Mouse (Mus musculus): ENCODE data around the gene Timm8a2. TPM values are rescaled to one million over a fixed set of nuclear protein-coding genes. Genes with fewer than 3 reads are reported as not detected.
"Not testable (repeated sequence)": the region's sequence is repeated elsewhere in the genome, so short reads cannot be mapped to it uniquely, and the experiment has no call there.

Timm8a2 gene
- polyA plus RNA-seq, 1 experiment from 2014 or later: not detected

DNA sequence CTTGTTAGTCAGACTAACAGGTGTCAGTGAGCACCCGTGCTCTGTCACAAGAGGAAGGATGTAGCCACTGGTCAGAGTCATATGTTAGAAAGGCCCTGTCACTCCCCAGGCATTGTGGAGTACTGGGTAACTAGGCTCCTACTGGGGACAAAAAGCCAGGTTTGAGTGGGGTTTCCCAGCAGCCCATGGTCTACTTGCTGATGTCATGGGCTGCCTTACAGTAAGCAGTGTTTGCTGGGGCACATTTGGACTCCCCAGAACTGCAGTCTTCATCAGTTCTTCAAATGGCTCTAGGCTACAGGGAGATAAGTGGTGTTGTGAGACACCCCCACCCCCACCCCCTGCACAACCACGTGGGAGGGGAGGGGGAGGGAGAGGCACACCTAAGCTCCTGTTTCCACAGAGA, 23.5 kb downstream of the Timm8a2 start:
- H3K4me3 ChIP-seq (ENCODE audit: low read depth, low read length): no peak overlapping the region
- no peaks in the 10 kb centered on the region for H3K9me3 ChIP-seq (replicated peaks; ENCODE audit: control insufficient read depth, low read length)
- H3K4me1 ChIP-seq (ENCODE audit: control insufficient read depth, insufficient read depth, low read length): no peaks in the 10 kb centered on the region; the same call in 1 of the 2 replicates
- no peak overlapping the region for H3K9ac ChIP-seq (ENCODE audit: low read depth, low read length)
- WGBS (ENCODE audit: insufficient replicate concordance): 31% methylated on average over 2 of the region's 2 CpGs
- H3K36me3 ChIP-seq (ENCODE audit: control insufficient read depth, insufficient read depth, low read length): no peaks in the 10 kb centered on the region
- no peak for ATAC-seq (replicated peaks; ENCODE audit: insufficient number of reproducible peaks, low FRiP score, low TSS enrichment)
- no peak overlapping the region for H3K4me2 ChIP-seq
- no peak overlapping the region for H3K27ac ChIP-seq (ENCODE audit: low read depth, low read length)
- peaks cover 8% of the 10 kb centered on the region; the same call in 1 of the 2 replicates for H3K27me3 ChIP-seq (ENCODE audit: control insufficient read depth, insufficient read depth, low read length)

DNA sequence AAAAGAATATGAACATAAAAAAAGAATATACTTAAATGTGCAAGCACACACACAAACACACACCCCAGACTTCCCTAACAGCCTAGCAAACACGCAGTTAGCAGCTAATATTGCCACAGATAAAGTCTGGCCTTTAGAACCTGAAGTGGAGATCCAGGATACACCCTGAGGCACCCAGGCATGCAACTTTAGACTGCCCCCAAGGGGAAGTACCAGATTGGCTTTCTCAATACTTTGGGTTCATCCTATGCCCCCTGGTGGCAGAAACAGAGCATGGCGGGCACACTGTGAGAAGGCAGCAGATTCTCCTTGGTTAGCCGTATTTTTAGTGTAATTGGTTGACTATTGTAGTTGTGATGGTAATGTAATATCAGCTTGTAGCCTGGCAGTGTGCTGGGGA, 26.2 kb downstream of the Timm8a2 start:
- Histone ChIP-seq H3K27ac (ENCODE audit: low read depth, low read length) (no peak overlapping the region), H3K27me3 (ENCODE audit: control insufficient read depth, insufficient read depth, low read length) (peaks cover 30% of the 10 kb centered on the region), H3K4me3 (ENCODE audit: low read depth, low read length) (no peak overlapping the region), H3K4me2 (no peak overlapping the region), H3K9ac (ENCODE audit: low read depth, low read length) (no peak overlapping the region), H3K4me1 (ENCODE audit: control insufficient read depth, insufficient read depth, low read length) (no peaks in the 10 kb centered on the region; the same call in 1 of the 2 replicates), H3K36me3 (ENCODE audit: control insufficient read depth, insufficient read depth, low read length) (no peaks in the 10 kb centered on the region), H3K9me3 (replicated peaks; ENCODE audit: control insufficient read depth, low read length) (no peaks in the 10 kb centered on the region)
- 12% methylated on average over 3 of the region's 3 CpGs for WGBS (ENCODE audit: insufficient replicate concordance)
- ATAC-seq (replicated peaks; ENCODE audit: insufficient number of reproducible peaks, low FRiP score, low TSS enrichment): no peak

DNA sequence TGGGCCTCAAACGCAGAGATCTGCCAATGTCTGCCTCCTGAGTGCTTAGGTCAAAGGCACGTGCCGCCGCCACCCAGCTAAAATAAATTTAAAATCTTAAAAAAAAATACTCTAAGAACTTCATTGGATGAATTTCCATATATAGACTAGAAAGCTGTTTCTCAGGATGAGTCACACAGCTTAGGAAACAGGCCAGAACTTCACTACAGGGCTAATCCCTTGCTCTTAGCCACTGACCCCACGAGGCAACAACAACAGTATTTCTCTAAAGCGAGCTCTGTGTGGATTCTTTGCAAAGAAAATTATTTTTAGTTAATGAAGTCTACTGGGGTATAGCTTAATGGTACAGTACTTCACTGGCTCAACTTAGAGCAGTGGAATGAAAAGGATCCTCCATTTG, 26.9 kb downstream of the Timm8a2 start:
- no peak for ATAC-seq (replicated peaks; ENCODE audit: insufficient number of reproducible peaks, low FRiP score, low TSS enrichment)
- 88% methylated on average over 6 of the region's 6 CpGs for WGBS (ENCODE audit: insufficient replicate concordance)
- peaks cover 37% of the 10 kb centered on the region for H3K27me3 ChIP-seq (ENCODE audit: control insufficient read depth, insufficient read depth, low read length)

DNA sequence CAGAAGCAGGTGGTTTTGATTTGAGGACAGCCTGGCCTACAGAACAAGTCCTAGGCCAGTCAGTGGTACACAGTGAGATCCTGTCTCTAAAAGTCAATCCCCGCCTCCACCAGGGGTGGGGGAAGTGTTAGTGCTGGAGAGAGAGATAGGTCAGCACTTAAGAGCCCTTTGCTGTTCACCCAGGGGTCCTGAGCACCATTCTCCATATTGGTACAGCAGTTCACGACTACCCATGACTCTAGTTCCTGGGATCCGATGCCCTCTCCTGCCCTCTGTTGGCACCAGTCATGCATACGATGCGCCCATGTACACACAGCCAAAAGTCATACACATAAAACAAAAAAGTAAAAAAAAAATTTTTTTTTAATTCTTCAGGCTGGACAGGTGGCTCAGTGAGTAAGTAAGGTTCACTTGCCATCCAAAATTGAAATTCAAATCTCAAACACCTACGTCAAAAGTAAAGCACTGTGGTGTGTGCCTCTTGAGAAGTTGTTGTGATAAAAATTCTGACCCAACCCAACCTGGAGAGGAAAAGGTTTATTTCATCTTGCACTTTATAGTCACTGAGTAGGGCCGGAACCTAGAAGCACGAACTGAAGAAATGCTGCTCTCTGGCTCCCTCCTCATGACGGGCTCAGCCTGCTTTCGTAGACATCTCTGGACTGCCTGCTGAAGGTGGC, 28.1 kb downstream of the Timm8a2 start:
- WGBS (ENCODE audit: insufficient replicate concordance): 75% methylated on average over 10 of the region's 10 CpGs
- Histone ChIP-seq H3K4me3 (ENCODE audit: low read depth, low read length) (no peak overlapping the region), H3K27ac (ENCODE audit: low read depth, low read length) (no peak overlapping the region), H3K9ac (ENCODE audit: low read depth, low read length) (no peak overlapping the region), H3K4me1 (ENCODE audit: control insufficient read depth, insufficient read depth, low read length) (no peaks in the 10 kb centered on the region; the same call in 1 of the 2 replicates), H3K36me3 (ENCODE audit: control insufficient read depth, insufficient read depth, low read length) (no peaks in the 10 kb centered on the region), H3K27me3 (ENCODE audit: control insufficient read depth, insufficient read depth, low read length) (peaks cover 49% of the 10 kb centered on the region), H3K4me2 (no peak overlapping the region), H3K9me3 (replicated peaks; ENCODE audit: control insufficient read depth, low read length) (no peaks in the 10 kb centered on the region)
- ATAC-seq (replicated peaks; ENCODE audit: insufficient number of reproducible peaks, low FRiP score, low TSS enrichment): no peak

More for the DNA sequence above, 26.9 kb downstream of the Timm8a2 start:
- H3K9me3 ChIP-seq (replicated peaks; ENCODE audit: control insufficient read depth, low read length): no peaks in the 10 kb centered on the region
- H3K36me3 ChIP-seq (ENCODE audit: control insufficient read depth, insufficient read depth, low read length): no peaks in the 10 kb centered on the region
- no peak overlapping the region for H3K27ac ChIP-seq (ENCODE audit: low read depth, low read length)
- H3K4me3 ChIP-seq (ENCODE audit: low read depth, low read length): no peak overlapping the region
- H3K4me1 ChIP-seq (ENCODE audit: control insufficient read depth, insufficient read depth, low read length): no peaks in the 10 kb centered on the region; the same call in 1 of the 2 replicates
- no peak overlapping the region for H3K9ac ChIP-seq (ENCODE audit: low read depth, low read length)
- H3K4me2 ChIP-seq: no peak overlapping the region

DNA sequence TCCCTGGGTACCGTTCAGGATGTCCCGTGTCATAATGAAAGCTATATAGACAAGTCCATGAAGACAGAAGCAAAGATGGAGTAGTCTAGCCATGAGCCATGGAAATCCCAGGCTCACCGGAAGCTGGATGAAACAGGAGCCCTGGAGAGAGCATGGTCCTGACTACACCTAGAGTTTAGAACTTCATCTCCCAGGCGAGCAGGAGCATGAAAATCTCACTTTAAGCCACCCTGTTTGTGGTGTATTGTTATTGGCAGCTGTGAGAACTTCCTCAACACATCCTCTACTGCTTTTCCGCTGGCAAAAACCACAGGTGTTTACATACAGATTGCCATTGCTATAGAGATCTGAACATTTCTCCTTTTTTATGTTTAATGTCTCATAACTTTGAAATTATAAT, 29.1 kb downstream of the Timm8a2 start:
- peaks cover 2% of the 10 kb centered on the region; the same call in 1 of the 2 replicates for H3K4me1 ChIP-seq (ENCODE audit: control insufficient read depth, insufficient read depth, low read length)
- H3K9me3 ChIP-seq (replicated peaks; ENCODE audit: control insufficient read depth, low read length): no peaks in the 10 kb centered on the region
- H3K9ac ChIP-seq (ENCODE audit: low read depth, low read length): no peak overlapping the region
- no peak overlapping the region for H3K27ac ChIP-seq (ENCODE audit: low read depth, low read length)
- no peak overlapping the region for H3K4me3 ChIP-seq (ENCODE audit: low read depth, low read length)
- no peaks in the 10 kb centered on the region for H3K36me3 ChIP-seq (ENCODE audit: control insufficient read depth, insufficient read depth, low read length)
- WGBS (ENCODE audit: insufficient replicate concordance): 77% methylated on average over 5 of the region's 5 CpGs
- peaks cover 52% of the 10 kb centered on the region for H3K27me3 ChIP-seq (ENCODE audit: control insufficient read depth, insufficient read depth, low read length)
- ATAC-seq (replicated peaks; ENCODE audit: insufficient number of reproducible peaks, low FRiP score, low TSS enrichment): no peak
- H3K4me2 ChIP-seq: no peak overlapping the region

DNA sequence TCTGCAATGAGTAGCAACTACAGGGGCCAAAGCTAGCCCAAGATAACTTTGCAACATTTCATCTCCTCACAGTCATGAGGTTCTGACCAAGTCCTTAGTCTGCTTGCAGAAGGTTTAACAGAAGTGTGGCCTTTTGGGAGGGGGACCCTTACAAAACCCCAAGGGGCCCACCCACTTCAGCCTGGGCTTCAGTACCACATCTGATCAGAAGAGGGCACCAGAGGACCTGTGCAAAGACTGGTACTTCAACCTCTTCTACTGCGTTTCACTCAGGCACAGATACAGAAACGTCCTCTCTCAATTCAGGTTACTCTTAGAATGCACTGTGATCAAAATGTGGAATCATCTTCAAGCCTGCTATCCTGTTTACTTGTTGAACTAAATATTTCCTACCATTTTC, 30.0 kb downstream of the Timm8a2 start:
- Histone ChIP-seq H3K9me3 (replicated peaks; ENCODE audit: control insufficient read depth, low read length) (no peaks in the 10 kb centered on the region), H3K4me1 (ENCODE audit: control insufficient read depth, insufficient read depth, low read length) (peaks cover 3% of the 10 kb centered on the region; the same call in 1 of the 2 replicates), H3K9ac (ENCODE audit: low read depth, low read length) (no peak overlapping the region), H3K4me3 (ENCODE audit: low read depth, low read length) (no peak overlapping the region), H3K4me2 (no peak overlapping the region), H3K27me3 (ENCODE audit: control insufficient read depth, insufficient read depth, low read length) (peaks cover 48% of the 10 kb centered on the region), H3K27ac (ENCODE audit: low read depth, low read length) (no peak overlapping the region), H3K36me3 (ENCODE audit: control insufficient read depth, insufficient read depth, low read length) (no peaks in the 10 kb centered on the region)
- 6% methylated on average over 2 of the region's 2 CpGs for WGBS (ENCODE audit: insufficient replicate concordance)
- no peak for ATAC-seq (replicated peaks; ENCODE audit: insufficient number of reproducible peaks, low FRiP score, low TSS enrichment)

DNA sequence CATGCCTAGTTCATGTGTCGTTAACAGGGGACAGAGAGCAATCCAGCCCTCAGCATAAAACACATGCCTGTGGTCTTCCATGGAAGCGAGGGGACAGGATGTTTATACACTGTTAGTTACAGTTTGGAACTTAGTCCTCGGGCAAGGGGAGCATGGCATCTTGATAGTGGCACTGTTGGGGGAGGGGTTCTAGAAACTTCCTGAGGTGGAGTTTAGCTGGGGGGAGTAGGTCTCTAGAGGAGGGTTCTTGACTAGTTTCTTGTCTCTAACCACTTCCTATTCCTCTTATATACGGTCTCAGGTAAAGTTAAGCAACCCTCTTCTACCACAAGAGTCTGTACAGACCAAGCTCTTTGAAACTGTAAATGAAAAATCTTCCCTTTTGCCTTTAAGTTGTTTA, 31.8 kb downstream of the Timm8a2 start:
- Histone ChIP-seq H3K27ac (ENCODE audit: low read depth, low read length) (no peak overlapping the region), H3K4me3 (ENCODE audit: low read depth, low read length) (no peak overlapping the region), H3K27me3 (ENCODE audit: control insufficient read depth, insufficient read depth, low read length) (peaks cover 63% of the 10 kb centered on the region), H3K9ac (ENCODE audit: low read depth, low read length) (no peak overlapping the region), H3K4me2 (no peak overlapping the region), H3K4me1 (ENCODE audit: control insufficient read depth, insufficient read depth, low read length) (peaks cover 3% of the 10 kb centered on the region; the same call in 1 of the 2 replicates), H3K36me3 (ENCODE audit: control insufficient read depth, insufficient read depth, low read length) (no peaks in the 10 kb centered on the region), H3K9me3 (replicated peaks; ENCODE audit: control insufficient read depth, low read length) (no peaks in the 10 kb centered on the region)
- WGBS (ENCODE audit: insufficient replicate concordance): 55% methylated on average over 4 of the region's 4 CpGs
- ATAC-seq (replicated peaks; ENCODE audit: insufficient number of reproducible peaks, low FRiP score, low TSS enrichment): no peak

DNA sequence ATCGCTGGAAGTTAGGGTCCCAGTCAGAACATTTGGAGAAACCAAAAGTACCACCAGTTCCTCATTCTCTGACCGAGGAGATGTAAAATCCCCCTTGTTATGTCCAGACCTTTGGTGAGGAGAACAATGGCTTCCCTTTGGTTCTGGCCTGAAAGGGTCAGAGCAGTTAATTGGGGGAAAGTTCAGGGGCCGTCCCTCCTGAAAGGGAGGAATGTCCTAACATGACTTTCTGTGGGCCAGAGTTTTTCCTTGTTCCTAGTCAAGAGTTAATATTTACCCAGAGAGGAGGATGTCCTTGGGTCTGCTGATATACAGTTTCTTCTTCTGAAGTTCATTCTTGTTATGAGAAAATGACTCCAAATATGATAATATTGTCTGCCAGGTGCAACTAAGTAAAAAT, 33.6 kb downstream of the Timm8a2 start:
- ATAC-seq (replicated peaks; ENCODE audit: insufficient number of reproducible peaks, low FRiP score, low TSS enrichment); H3K36me3 ChIP-seq (ENCODE audit: control insufficient read depth, insufficient read depth, low read length); H3K4me2 ChIP-seq; H3K27ac ChIP-seq (ENCODE audit: low read depth, low read length); H3K4me3 ChIP-seq (ENCODE audit: low read depth, low read length); H3K9ac ChIP-seq (ENCODE audit: low read depth, low read length); H3K4me1 ChIP-seq (ENCODE audit: control insufficient read depth, insufficient read depth, low read length); H3K9me3 ChIP-seq (replicated peaks; ENCODE audit: control insufficient read depth, low read length): not testable (repeated sequence)
- H3K27me3 ChIP-seq (ENCODE audit: control insufficient read depth, insufficient read depth, low read length): peaks cover 78% of the 10 kb centered on the region
- WGBS (ENCODE audit: insufficient replicate concordance): 56% methylated on average over 3 of the region's 3 CpGs
